Mouse (Mus musculus) 416B (cell line): ENCODE data around the gene Fam171a2.

ENCODE experiments used
- DNase-seq: peaks from one replicate; pipeline ENCODE4 v3.0.0; 2011; ENCODE audit warnings: low read depth

Gene Fam171a2

DNA sequence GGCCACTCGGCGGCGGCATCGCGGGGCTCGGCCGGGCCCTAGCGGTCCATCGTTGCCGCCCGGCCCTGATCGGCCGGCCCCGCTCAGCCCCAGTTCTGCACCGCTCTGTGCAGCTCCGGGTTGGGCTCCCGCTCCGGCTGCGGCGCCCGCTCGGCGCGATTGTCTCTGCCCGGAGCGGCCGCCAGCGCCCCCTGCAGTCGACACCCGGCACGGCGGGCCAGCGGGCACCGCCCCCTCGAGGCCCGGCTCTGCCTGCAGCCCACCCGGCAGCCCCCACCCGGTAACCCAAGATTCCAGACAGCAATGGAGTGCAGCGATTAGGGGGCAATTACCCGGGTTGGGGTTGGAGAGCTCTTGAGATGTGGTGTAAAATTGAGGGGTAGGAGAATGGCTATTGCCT lies at the start of gene Fam171a2:
TSS of gene Fam171a2 (minus strand) at position 186 of the 400 bp plus-strand sequence.
- peak; percentile 59 for DNase-seq

DNA sequence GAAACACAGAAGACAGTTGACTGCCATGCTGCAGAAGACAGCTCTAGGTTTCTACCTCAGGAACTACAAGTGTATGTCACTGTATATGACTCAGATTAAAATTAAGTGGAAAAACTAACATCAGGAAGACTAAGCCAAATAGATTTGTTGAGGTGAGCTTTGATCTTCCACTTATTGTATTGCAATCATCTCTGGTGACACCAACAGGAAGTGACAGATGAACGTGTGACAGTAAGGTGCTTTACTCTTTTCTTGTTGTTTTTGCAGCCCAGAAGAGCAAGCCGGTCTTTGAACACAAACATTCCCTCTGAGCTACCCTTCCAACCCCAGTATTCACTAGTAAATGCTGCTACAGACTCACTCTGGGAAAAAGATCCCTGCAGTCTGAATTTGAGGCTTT lies 49.2 kb upstream of the Fam171a2 start:
- no peak for DNase-seq

DNA sequence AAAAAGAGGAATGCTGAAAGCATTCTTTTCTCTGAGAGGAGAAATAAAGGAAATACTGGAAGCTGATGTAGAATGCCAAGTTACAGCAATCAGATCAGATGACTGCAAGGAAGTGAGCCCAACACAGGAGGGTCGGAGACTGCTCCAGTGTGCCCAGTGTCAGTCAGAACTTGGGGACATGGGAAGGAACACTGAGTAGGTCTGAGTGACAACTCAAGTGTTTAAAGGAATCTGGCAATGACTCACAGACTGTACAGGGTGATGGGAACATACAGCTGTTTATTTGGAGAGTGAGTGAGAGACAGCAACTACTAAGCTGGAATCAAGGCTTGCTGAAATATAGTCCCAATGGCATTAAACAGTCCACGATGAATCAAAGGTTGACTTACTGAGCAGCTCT lies 48.7 kb upstream of the Fam171a2 start:
- DNase-seq: no peak

DNA sequence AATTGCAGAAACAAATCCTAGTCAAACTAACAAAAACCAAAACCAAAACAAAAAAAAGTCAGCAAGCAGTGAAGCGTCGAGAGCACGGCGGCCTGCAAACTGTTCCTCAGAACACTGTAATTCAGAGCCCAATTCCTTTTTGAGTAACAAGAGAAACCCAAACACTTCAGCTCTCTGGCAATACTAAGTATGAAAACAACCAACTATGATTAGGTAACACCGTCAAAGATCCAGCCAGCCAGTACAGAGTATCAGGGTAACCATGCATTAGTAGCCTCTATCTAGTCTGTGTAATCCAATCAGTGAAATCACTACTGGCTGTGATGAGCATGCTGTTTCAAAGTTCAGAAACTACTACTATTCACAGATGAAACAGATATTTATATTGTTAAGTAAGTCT lies 48.3 kb upstream of the Fam171a2 start:
- DNase-seq: no peak

DNA sequence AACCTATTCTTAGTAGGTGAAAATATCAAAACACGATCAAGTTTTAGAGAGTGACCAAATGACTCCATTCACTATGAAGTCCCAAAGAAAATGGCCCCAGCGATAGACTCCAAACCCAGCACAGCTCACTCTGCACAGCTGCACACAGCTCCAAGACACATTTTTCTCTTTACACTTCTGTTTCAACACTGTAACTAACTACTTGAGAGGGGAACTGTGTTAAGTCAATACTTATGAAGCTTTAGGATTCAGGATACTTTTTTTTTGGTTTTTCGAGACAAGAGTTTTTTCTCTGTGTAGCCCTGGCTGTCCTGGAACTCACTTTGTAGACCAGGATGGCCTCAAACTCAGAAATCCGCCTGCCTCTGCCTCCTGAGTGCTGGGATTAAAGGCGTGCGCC lies 47.6 kb upstream of the Fam171a2 start:
- no peak for DNase-seq

DNA sequence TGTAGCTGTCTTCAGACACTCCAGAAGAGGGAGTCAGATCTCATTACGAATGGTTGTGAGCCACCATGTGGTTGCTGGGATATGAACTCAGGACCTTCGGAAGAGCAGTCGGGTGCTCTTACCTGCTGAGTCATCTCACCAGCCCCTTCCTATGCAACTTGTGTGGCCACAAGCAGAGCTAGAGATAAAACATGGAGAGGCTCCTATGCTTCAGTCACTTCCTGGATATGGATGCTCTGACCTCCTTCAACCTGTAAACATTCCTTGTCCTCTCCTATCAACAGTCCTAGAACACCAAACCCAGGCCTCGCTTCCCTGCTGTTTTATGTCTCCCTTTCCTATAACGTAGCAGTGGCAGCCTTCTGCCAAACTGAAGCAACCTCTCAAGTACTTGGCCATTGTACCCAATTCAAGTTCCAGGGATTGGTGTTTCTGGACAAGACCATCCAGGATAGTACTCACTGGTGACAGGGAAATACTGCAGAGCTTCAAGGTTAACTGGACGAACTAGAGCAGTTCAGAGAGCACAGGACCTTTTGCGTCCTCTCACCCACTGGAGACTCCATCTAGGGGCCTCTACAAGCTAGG lies 46.7 kb upstream of the Fam171a2 start:
- peak; percentile 82 for DNase-seq

DNA sequence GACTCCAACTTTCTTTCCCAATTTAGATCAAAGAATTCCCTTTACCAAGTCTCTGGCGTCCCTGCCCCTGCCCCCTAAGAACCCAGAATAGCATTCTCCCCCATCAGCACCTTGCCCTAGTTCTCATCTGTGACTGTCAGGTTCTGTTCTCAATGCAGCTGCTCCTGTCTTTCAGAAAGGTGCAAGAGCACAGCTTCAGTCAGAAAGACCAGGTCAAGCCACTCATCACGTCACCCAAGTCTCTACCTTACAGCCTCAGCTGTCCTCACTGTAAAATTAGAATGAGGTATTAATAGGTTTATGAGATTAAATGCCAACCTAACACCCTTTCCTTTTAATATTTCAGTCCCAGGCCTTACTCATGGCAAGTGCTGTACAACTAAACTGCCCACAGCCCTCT lies 45.8 kb upstream of the Fam171a2 start:
- no peak for DNase-seq

DNA sequence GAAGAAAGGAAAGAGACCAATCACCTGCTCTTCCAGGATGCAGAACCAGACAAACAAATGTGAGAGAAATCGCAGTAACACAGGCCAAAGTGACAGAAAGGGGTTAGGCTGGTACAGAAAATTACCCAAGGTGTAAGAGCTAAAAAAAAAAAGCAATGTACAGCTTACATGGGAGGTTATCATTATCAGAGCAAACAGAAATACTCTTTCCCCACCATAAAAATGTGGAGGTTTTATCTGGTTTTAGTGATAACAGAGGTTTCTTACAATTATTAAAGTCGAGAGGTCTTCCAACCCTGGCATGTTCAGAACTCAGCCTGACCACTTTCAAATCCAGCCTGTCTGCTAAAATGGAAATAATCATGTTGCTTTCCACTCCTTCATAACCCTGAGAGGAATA lies 40.4 kb upstream of the Fam171a2 start:
- DNase-seq: no peak

DNA sequence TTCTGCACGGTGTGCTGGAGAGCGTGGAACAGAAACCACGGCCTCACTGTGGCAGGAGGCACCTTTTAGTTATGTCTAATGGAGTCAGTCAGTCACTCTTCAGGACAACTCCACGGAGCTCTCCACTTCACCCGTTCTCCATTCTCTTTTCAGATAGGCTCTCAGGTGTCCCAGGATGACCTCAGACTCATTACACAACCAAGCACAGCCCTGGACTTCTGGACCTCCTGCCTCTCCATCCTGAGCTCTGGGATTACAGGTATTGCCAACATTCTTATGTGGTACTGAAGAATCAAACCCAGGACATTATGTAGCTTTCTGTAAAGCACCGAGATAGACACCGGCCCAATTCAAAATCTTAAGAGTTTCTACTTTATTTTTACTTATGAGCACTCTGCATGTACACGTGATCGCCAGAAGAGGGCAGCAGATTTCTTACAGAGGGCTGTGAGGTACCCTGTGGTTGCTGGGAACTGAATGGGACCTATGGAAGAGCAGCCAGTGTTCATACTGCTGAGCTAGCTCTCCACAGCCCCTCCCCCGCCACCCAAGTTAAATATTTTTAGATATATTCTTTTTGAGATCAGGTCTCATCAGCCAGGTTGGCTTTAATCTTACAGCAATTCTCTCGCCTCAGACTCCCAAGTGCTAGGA lies 39.4 kb upstream of the Fam171a2 start:
- DNase-seq: peak; percentile 90

DNA sequence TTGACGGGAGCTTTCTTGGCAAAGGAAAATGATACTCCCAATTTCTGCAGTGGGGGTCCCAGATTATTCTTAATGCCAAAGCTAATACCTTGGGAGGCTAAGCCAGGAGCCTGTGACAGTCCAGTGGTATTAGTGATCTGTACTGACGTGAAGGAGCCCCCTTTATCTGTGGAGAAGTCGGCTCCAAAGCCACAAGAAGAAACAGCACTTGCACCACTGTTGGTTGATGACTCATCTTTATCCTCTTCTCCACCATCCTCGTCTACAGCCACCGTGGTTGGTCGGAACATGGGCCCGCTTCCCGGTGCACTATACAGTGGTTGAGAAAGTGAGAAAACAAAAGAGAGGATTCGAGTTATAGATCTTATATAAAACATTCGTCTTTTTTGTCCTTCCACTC lies 34.3 kb upstream of the Fam171a2 start:
- peak; percentile 88 for DNase-seq

DNA sequence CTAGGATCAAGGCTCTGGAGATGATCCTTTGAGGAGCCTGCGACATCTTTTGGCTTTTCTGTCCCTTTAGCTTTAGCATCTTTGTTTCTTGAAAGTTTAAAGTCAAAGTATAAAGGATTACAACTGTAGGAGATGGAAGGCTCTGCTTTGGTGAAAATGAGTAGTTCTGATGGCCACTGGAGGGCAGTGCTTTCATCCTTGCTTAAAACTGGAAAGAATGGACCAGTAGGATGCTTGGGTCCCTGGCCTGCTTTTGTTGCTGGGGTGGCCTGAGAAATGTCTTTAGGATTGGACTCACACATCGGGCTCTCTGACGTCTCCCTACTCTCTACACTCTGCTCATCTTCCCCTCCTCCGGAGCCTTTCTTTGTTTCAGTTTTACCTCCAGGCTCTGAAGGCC lies 33.4 kb upstream of the Fam171a2 start:
- DNase-seq: peak; percentile 46

DNA sequence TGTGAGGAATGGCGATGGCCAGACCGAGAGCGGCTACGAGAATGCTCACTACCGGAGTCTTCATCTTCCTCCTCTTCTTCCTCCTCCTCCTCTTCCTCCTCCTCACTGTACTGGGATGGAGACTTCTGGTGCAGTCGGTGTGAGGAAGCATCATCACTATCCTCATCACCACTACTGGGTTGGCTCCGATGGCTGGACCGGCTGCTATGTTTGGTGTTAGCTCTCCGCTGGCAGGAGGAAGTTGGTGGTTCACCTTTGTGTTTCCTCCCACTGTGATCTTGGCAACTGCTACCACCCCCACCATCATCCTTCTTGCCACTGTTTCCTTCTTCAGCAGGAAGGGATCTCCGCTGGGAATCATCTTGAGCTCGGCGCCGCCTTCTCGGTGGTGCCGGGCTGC lies 32.6 kb upstream of the Fam171a2 start:
- DNase-seq: no peak

DNA sequence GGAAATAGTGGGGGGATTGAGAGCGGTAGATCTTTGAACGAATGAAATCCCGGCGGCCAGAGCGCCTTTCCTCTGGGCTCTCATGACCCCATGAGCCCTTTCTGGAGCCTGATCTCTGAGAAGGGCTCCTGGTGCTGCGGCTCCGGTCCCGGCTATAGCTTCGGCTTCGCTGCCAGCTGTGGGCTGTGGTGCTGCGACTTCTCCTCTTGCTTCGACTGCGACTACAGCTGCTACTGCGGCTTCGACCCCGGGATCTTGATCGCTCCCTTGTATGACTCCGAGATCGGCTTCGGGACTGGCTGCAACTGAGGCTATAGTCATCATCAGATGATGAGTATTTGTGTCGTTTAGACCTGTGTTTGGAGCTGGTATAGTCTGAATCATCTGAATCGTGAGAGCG lies 32.1 kb upstream of the Fam171a2 start:
- DNase-seq: no peak

DNA sequence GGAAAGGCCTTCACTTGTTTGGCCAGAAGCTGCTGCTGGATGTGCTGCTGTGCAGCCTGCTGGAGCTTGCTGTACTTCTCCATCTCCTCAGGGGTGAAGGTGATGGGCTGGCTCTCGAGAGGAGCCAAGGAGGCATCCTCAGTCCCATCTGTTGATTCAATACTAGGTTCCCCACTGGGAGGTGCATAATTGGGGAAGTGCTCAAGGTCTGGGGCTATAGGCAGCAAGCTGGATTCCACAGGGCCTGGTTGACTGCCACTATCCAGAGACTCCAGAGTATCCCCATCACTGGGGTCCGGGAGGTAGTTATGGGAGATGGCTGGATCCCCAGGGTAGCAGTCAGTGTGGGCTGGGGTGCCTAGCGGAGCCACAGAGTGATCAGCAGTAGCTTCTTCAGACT lies 31.2 kb upstream of the Fam171a2 start:
- DNase-seq: no peak

DNA sequence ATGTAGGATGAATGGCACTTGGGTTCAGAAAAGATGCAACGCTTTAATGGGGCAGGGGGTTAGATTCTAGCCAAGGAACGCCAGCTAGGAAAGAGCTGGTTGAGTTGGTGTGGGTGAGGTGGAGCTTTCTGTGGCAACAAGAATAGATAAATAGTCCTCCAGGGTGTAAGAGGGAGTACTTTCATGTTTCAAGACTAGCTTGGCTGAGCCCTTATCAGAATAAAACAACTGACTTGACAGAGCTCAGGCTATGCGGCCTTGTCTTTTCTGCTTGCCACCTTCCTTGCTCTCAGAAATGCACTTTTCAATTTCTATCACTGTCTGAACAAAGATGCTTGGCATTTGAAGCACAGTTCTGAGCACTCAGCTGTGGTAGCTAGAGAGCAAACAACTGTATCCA lies 27.5 kb upstream of the Fam171a2 start:
- DNase-seq: no peak

DNA sequence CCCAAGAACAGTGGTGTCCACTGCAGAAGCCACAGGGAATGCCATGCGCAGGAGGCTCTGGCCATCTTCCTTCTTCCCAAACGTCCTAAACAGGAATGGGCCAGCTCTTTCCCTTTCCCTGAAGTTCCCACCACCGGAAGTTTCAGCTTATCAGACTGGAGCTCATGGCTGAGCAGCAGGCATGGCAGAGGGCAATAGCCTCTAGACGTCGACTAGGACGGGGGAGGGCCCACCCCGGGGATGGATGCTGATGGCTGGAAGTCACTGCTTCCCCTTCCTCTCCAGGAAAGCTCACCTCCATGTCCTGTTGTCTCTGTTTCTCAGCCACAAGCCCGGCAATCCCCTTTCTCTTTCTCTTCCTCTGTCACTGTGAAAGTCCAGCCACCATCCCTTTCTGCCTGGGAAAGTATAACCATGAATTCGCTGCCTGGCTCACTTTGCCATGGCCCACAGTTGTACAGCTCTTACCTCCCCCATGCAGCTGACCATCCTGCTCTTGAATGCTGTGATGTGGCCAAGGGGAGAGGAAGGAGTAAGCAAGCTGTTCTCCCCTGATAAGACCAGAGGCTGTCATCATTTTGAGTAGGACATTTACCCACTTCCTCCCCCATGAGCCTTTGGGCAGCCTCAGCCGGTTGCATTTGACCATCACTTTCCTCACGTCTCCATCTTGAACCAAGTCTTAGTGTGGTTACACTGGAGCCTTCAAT lies 22.3 kb upstream of the Fam171a2 start, which contains the start of gene Itga2b:
TSS of gene Itga2b (minus strand) at position 475 of the 710 bp plus-strand sequence.
- peak; percentile 99 for DNase-seq

DNA sequence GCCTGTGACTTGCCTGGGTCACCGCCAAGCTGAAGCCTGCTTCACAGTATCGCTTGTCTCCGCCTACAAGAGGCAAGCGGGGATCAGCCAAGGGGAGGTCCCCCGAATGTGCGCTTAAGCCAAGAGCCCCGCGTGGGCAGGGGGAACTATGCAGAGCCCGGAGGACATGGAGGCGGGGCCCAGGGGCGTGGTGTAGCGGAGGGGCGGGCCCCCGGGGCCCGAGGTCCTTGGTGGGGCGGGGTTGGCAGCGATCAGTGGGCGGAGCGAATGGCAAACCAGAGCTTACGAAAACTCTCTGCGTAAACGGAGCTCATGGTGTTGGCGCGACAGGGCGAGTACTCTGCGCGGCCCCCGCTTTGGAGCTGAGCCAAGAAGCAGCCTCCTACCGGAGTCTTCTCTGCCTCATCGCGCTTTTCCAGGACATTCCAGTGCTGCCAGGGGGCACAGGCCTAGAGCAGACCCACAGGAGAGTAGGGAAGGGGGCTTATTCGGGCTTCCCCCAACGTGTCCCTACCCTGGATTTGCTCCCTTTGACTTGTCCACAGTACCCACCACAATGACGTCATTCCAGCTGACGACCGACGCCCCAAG lies 19.7 kb upstream of the Fam171a2 start:
- DNase-seq: peak; percentile 97

DNA sequence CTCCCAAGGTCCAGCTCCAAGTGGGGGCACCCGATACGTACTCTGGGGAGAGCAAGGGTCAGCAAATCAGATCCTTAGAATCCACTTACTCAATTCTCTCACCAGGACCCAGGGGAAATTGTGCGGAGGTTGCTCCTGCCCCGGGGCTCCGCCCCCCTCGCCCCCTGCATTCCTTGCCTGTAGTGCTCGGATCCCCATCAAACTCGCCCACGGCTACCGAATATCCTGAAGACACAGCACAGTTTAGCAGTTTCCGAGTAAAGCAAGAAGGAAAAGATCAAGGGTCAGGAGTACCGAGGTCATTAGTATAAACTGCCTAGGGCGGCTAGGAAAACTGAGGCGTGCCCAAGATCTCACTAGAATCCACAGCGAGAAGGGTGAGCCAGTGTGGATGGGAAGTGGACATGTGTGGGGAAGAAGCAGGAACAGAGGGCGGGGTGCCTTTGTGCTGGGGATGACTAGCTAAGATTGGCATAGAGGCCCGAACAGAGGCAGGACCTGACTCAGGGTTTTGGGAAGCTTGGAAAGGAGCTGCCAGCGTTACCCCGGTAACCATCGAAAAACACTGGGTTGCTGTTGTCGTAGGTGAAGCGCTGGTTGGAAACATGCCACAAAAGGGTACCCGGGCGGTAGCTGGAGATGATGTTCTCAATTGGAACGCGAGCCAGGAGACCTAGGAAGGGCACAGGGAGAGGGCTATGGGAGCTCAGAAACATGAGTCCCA lies 18.4 kb upstream of the Fam171a2 start:
- DNase-seq: no peak

DNA sequence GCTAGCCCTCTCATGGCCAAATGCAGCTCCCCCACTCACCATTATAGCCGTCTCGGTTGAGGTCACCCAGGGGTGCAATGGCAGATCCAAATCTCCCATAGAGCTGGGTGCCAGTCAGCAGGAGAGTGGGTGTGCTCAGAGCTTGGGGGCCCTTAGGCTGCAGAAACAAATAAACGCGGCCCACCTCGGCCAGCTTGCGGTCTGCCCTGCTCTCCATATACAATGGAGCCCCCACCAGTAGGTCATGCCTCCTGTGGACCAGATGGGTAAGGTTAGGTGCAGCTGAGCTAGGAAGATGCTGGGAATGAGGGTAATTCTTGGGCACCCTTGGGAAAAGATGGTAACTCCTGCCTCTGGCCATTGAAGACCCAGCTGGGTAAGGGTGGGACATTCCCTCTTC lies 17.4 kb upstream of the Fam171a2 start:
- no peak for DNase-seq

DNA sequence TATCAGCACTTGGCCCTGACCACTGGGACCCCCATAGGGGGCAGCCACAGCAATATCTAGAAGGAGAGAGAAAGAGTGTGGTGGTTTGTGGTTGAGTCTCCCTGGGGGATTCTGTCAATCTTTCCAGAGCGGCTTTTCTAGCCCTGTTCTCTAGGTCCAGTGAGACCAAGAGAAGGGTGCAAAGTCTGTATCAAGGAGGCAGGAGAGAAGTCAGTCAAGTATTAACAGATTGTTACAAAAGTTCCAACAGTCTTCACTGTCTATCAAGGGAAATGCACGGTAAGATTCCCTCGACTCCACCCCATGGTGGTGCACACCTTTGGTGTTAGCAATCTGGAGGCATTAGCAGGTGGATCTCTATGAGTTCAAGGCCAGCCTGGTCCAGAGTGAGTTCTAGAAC lies 14.3 kb upstream of the Fam171a2 start:
- DNase-seq: no peak

DNA sequence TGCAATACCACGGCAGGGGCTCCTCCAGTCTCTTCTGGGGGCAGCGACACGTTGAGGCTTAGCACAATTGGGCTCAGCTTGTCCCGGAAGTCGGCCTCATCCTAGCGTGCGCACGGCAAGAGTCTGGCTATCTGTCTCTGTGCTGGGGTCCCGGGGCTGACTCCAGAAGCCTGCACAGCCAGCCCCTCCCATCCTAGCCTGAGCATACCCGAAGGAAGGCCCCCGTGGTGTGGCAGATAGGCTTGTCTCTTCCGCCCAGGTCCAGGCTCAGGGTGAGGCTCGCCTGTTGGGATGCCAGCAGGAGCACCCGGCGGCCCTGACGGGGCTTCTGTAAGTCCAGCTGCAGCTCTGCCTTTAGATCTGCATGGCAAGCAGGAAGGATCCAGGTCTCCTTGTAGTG lies 13.1 kb upstream of the Fam171a2 start:
- DNase-seq: no peak

DNA sequence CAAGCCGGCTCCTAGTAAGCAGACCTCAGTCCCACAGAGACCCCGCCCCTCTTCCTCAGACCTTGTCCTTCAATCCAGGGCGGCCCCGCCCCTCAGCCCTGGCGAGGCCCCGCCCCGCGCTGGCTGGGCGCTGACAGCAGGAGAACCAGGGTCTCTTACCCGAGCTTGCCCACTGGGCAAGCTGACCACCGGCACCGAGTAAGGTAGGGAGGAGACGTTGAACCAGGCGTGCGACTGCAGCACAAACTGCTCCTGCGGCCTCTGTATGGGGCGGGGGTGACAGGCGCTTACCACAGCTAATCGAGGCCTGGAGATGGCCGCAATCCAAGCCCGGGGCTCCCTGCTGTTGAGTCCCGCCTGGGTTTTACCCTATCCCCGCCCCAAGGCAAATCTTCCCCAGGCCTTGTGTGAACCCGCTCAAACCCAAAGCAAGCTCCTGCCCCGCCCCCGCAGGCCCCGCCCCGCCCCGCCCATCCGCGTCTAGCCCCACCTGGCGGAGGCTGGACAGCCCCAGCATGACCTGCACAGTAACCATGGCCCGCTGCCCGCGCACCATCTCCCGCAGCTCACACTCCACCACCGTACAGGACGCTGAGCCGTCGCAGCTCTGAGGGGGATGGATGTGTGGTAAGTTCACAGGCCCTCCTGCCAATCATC lies 8.4 kb upstream of the Fam171a2 start:
- DNase-seq: peak; percentile 29
